Mouse (Mus musculus): Measurements from ENCODE around the gene Ttll9.

- TF ChIP-seq CTCF (IDR thresholded peaks at IDR 0.05; ENCODE audit: low read depth) (no peak), EP300 (IDR thresholded peaks at IDR 0.05; ENCODE audit: low read depth) (no peak)
Observed at GRCm38 (mm10) chr2:153049997-153050358, 87.7 kb downstream of the Ttll9 start.

Data from liver, postnatal 0 days (tissue).